Mouse (Mus musculus) limb, embryonic 12.5 days (tissue): ENCODE data around the gene Shank1. TPM values are rescaled to one million over a fixed set of nuclear protein-coding genes. Genes with fewer than 3 reads are reported as not detected.

ENCODE experiments used
- ATAC-seq: fragments of 200-750 bp; cut with Nextera tagmentation; 2 replicates; pipeline ENCODE4 v1.8.0; 2017; ENCODE audit warnings: low read depth, moderate TSS enrichment; ENCODE audit not compliant: insufficient number of reproducible peaks, insufficient read depth, low FRiP score, low TSS enrichment
- H3K27ac ChIP-seq: fragments of 300-500 bp; sonication (generic); 2 replicates; pipeline ENCODE4 v1.5.1; 2016; ENCODE audit warnings: mild to moderate bottlenecking, moderate library complexity
- H3K27me3 ChIP-seq: fragments of 300-500 bp; sonication (generic); 2 replicates; pipeline ENCODE4 v1.6.1; 2016; ENCODE audit warnings: mild to moderate bottlenecking, moderate library complexity
- H3K36me3 ChIP-seq: fragments of 300-500 bp; sonication (generic); 2 replicates; pipeline ENCODE4 v1.6.1; 2016; ENCODE audit warnings: mild to moderate bottlenecking, moderate library complexity
- H3K4me1 ChIP-seq: fragments of 300-500 bp; sonication (generic); replicated peaks from 2 replicates; pipeline ENCODE4 v1.6.1; 2016
- H3K4me2 ChIP-seq: fragments of 300-500 bp; sonication (generic); 2 replicates; pipeline ENCODE4 v1.6.1; 2016; ENCODE audit warnings: mild to moderate bottlenecking, moderate library complexity
- H3K4me3 ChIP-seq: fragments of 300-500 bp; sonication (generic); replicated peaks from 2 replicates; pipeline ENCODE4 v1.5.1; 2016; ENCODE audit warnings: mild to moderate bottlenecking
- H3K9ac ChIP-seq: fragments of 300-500 bp; sonication (generic); replicated peaks from 2 replicates; pipeline ENCODE4 v1.6.1; 2016; ENCODE audit warnings: mild to moderate bottlenecking, moderate library complexity
- H3K9me3 ChIP-seq: fragments of 300-500 bp; sonication (generic); 2 replicates; pipeline ENCODE4 v1.6.1; 2016; ENCODE audit warnings: mild to moderate bottlenecking, moderate library complexity
- WGBS: fragments of 180-500 bp; shearing (Covaris S2); methylation state at CpG from one replicate; pipeline ENCODE4 v1.1.7; 2016; 5-methylcytosine and 5-hydroxymethylcytosine counted together
- polyA plus RNA-seq: library from polyadenylated mRNA; unstranded; fragments of >200 nt; fragmentation: Nextera tagmentation; extraction: Ambion mirVana; gene quantifications from 2 replicates; pipeline ENCODE4 v1.2.1, GENCODE M21; 2016

Gene Shank1
- polyA plus RNA-seq, result 1.2 and 1.3 TPM in 2 replicates

DNA sequence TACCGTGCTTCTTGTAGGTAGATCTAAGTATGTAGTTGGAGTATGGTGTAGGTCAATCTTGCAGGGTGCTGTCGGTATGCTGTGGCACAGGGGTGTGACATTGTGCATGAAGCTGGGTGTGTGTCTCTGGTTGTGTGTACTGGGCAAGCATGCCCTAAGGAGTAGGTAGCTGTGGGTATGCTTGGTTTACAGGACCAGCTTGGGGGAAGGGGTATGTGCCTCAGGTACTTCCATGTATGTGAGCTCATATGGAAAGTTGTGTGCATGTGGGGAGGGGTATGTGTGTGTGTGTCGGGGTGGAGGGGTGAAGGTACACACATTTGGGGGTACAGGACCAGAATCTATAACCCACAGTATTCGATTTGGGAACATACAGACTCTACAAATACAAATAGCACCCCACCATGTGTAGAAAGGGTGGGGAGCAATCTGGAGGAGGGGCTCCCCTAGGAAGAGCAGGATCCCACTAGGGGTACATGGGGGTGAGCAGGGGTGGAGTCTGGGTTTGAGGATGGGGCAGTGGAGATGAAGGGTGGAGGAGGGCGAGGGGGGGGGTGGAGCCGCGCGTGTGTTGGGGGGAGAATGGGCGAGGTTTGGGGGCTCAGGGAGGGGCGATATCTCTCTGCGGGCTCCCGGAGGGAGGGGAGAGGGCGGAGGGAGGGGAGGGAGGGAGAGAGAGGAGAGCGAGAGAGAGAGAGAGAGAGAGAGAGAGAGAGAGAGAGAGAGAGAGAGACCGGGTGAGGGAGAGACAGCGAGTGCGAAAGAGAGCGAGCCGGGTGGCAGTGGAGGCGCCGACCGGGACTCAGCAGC is at the start of gene Shank1:
TSS of gene Shank1 (plus strand) at position 779 of the 810 bp plus-strand sequence.
- Histone ChIP-seq H3K4me3 (peak within 1 kb of the TSS; percentile 54), H3K27me3 (peaks cover 68% of the 10 kb centered on the region), H3K4me1 (peaks cover 48% of the 10 kb centered on the region), H3K27ac (no peak within 1 kb of the TSS), H3K9ac (peak within 1 kb of the TSS; percentile 64), H3K36me3 (no peaks in the 10 kb centered on the region), H3K4me2 (peak within 1 kb of the TSS; percentile 98), H3K9me3 (no peaks in the 10 kb centered on the region)
- 14% methylated on average over 18 of the region's 22 CpGs for WGBS
- no peak for ATAC-seq

DNA sequence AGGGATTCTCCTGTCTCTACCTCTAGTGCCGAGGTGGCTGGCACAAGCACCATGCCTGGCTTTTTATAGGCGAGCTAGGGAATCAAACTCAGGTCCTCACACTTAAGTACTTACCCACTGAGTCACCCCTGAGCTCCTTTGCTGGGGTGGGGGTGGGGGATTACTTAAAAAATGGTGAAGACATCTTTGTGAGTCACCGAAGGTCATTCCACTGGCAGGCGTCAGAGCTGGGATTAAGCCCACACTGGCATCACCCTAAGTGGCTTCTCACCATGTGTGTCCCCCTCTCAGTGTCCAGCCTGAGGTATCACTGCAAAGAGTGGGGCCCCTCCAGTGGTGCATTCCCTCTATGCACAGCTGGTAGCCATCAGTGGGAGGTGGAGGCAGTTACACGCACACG is 49.6 kb upstream of the Shank1 start:
- WGBS, result 72% methylated on average over 6 of the region's 6 CpGs
- Histone ChIP-seq H3K36me3 (no peaks in the 10 kb centered on the region), H3K4me3 (no peak overlapping the region), H3K9ac (no peak overlapping the region), H3K27me3 (peaks cover 39% of the 10 kb centered on the region), H3K4me1 (peaks cover 6% of the 10 kb centered on the region), H3K9me3 (no peaks in the 10 kb centered on the region), H3K27ac (no peak overlapping the region), H3K4me2 (no peak overlapping the region)
- ATAC-seq, result no peak

DNA sequence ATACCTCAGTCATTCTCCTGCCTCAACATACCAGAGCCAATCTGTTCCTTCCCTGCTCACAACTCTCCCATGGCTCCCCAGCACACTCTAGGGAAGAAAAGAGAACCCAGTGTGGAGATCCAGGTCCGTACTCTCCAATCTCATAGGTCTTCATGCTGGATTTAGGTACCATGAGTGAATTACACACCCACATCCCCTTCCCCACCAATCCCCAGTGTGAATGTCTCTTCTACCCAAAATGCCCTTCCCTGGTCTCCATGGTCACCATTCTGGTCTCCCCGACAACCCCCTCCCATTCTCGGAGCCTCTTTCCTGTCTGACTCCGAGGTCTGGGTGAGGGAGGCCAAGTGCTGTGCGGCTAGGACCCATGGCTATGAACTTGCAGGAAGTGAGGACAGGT is 48.9 kb upstream of the Shank1 start, which contains the start of gene Gm15517:
TSS of gene Gm15517 (plus strand) at position 301 of the 400 bp plus-strand sequence.
- Histone ChIP-seq H3K9me3 (no peaks in the 10 kb centered on the region), H3K9ac (0 out of 2 replicates have a peak within 1 kb of the TSS, but pooled peaks have one; percentile 2), H3K36me3 (no peaks in the 10 kb centered on the region), H3K27ac (no peak within 1 kb of the TSS), H3K27me3 (peaks cover 42% of the 10 kb centered on the region), H3K4me3 (no peak within 1 kb of the TSS), H3K4me2 (no peak within 1 kb of the TSS), H3K4me1 (peaks cover 6% of the 10 kb centered on the region)
- whole genome bisulfite sequencing, result 61% methylated on average over 5 of the region's 5 CpGs
- ATAC-seq, result no peak

- peak overlapping the region; percentile 16 for H3K4me3 ChIP-seq
- H3K27me3 ChIP-seq, result peaks cover 56% of the 10 kb centered on the region
- H3K4me2 ChIP-seq, result peak overlapping the region; percentile 52
- no peaks in the 10 kb centered on the region for H3K9me3 ChIP-seq
- no peaks in the 10 kb centered on the region for H3K36me3 ChIP-seq
- H3K4me1 ChIP-seq, result peaks cover 6% of the 10 kb centered on the region
- H3K9ac ChIP-seq, result no peak overlapping the region
- H3K27ac ChIP-seq, result no peak overlapping the region
- ATAC-seq, result peak; percentile 65
- 3% methylated on average over 34 of the region's 34 CpGs for WGBS
Observed at GRCm38 (mm10) chr7:44262791-44263643, 47.0 kb upstream of the Shank1 start.

GRCm38 (mm10) chr7:44268117-44268516 is 41.9 kb upstream of the Shank1 start:
- Histone ChIP-seq H3K9ac (no peak overlapping the region; the same call in 1 of the 2 replicates), H3K27me3 (peaks cover 60% of the 10 kb centered on the region), H3K4me2 (no peak overlapping the region), H3K4me1 (peaks cover 4% of the 10 kb centered on the region), H3K36me3 (no peaks in the 10 kb centered on the region), H3K4me3 (no peak overlapping the region), H3K9me3 (no peaks in the 10 kb centered on the region), H3K27ac (no peak overlapping the region)
- whole genome bisulfite sequencing, result 77% methylated on average over 11 of the region's 11 CpGs
- no peak for ATAC-seq

GRCm38 (mm10) chr7:44269397-44269796 is 40.7 kb upstream of the Shank1 start:
- no peak for ATAC-seq
- WGBS, result 87% methylated on average over 2 of the region's 2 CpGs
- Histone ChIP-seq H3K9ac (no peak overlapping the region), H3K27me3 (peaks cover 61% of the 10 kb centered on the region), H3K9me3 (no peaks in the 10 kb centered on the region), H3K36me3 (no peaks in the 10 kb centered on the region), H3K27ac (no peak overlapping the region), H3K4me3 (no peak overlapping the region), H3K4me1 (no peaks in the 10 kb centered on the region), H3K4me2 (no peak overlapping the region)

- Histone ChIP-seq H3K4me1 (no peaks in the 10 kb centered on the region), H3K4me2 (no peak overlapping the region), H3K36me3 (no peaks in the 10 kb centered on the region), H3K9me3 (no peaks in the 10 kb centered on the region), H3K27me3 (peaks cover 69% of the 10 kb centered on the region), H3K9ac (no peak overlapping the region), H3K4me3 (no peak overlapping the region), H3K27ac (no peak overlapping the region)
- no peak for ATAC-seq
- WGBS, result 73% methylated on average over 2 of the region's 2 CpGs
Observed at GRCm38 (mm10) chr7:44271309-44271708, 38.7 kb upstream of the Shank1 start.

GRCm38 (mm10) chr7:44272546-44272945 is 37.5 kb upstream of the Shank1 start:
- ATAC-seq, result no peak
- 85% methylated on average over 7 of the region's 7 CpGs for WGBS
- no peaks in the 10 kb centered on the region for H3K9me3 ChIP-seq
- H3K36me3 ChIP-seq, result no peaks in the 10 kb centered on the region
- H3K4me2 ChIP-seq, result no peak overlapping the region
- H3K9ac ChIP-seq, result no peak overlapping the region
- H3K4me1 ChIP-seq, result no peaks in the 10 kb centered on the region
- H3K4me3 ChIP-seq, result no peak overlapping the region
- H3K27me3 ChIP-seq, result peaks cover 67% of the 10 kb centered on the region
- H3K27ac ChIP-seq, result no peak overlapping the region

DNA sequence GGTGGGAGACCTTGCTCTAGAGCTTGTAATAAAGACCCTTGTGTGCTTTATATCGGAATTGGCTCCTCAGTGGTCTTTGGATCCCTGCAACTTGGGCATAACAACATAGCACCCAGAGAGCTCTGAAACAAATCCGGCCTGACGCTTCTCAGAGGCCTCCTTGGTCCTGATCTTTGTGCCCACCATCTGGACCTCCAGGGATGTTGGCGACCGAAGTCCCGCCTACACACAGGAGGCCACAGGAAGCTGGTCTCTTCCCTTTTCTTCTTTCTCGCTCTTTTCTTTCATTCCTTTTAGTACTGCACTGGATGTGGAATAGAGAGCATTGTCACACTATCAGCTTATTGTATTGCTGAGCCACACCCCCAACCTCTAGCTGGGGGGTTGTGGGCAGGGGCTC is 36.6 kb upstream of the Shank1 start:
- no peak overlapping the region for H3K4me3 ChIP-seq
- H3K9me3 ChIP-seq, result no peaks in the 10 kb centered on the region
- H3K27ac ChIP-seq, result no peak overlapping the region
- no peaks in the 10 kb centered on the region for H3K4me1 ChIP-seq
- WGBS, result 61% methylated on average over 7 of the region's 7 CpGs
- H3K36me3 ChIP-seq, result no peaks in the 10 kb centered on the region
- H3K27me3 ChIP-seq, result peaks cover 61% of the 10 kb centered on the region
- no peak overlapping the region for H3K4me2 ChIP-seq
- H3K9ac ChIP-seq, result no peak overlapping the region
- ATAC-seq, result no peak

DNA sequence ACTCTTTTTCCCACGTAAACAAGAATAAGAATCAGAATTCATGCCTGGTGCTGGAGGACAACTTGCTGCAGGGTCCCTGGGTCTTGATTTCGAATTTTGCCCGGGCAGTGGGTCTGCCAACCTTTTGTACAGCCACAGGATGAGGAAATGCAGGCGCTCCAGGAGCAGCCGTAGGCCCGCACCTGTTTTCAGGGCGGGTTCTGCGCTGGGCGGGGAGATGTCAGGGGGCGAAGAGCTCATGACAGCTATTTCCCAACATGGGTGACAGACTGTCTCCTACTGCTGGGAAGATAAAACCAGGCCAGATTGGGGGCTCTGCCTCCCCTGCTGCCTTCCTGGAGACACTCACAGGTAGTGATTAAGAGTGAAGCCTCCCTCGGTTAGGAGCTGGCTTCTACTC is 36.0 kb upstream of the Shank1 start:
- ATAC-seq, result no peak
- no peaks in the 10 kb centered on the region for H3K9me3 ChIP-seq
- no peak overlapping the region for H3K27ac ChIP-seq
- no peak overlapping the region for H3K4me2 ChIP-seq
- WGBS, result 23% methylated on average over 11 of the region's 11 CpGs
- H3K27me3 ChIP-seq, result peaks cover 56% of the 10 kb centered on the region
- H3K4me3 ChIP-seq, result no peak overlapping the region
- H3K4me1 ChIP-seq, result no peaks in the 10 kb centered on the region
- no peaks in the 10 kb centered on the region for H3K36me3 ChIP-seq
- no peak overlapping the region for H3K9ac ChIP-seq

DNA sequence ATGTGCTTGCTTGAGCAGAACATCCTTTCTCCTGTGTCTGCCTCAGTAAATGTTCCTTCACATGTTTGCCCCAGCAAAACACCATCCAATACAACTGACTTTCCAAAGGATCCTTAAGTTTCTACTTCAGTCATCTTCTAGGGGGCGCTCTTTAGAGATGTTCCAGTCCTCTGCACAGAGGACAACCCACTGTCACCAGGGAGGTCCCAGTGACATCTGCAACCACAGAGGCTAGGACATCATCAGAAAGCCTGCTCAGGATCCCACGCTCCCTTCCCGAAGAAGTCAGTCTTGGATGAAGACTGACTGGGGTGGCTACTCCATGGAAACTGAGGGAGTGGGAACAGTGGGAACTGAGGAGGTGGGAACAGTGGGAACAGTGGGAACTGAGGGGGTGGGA is 34.5 kb upstream of the Shank1 start:
- H3K27ac ChIP-seq, result no peak overlapping the region
- no peaks in the 10 kb centered on the region for H3K9me3 ChIP-seq
- H3K4me3 ChIP-seq, result no peak overlapping the region
- H3K9ac ChIP-seq, result no peak overlapping the region
- no peaks in the 10 kb centered on the region for H3K36me3 ChIP-seq
- no peaks in the 10 kb centered on the region for H3K4me1 ChIP-seq
- peaks cover 52% of the 10 kb centered on the region for H3K27me3 ChIP-seq
- no peak overlapping the region for H3K4me2 ChIP-seq
- WGBS, result 77% methylated on average over 3 of the region's 3 CpGs
- no peak for ATAC-seq
